Mouse (Mus musculus) hindbrain, embryonic 13.5 days (tissue): ENCODE data around the gene Ankdd1a. TPM values are rescaled to one million over a fixed set of nuclear protein-coding genes. Genes with fewer than 3 reads are reported as not detected.

Experiments used
- ATAC-seq: fragments of 200-750 bp; cut with Nextera tagmentation; 2 replicates; pipeline ENCODE4 v1.8.0; 2017; ENCODE audit warnings: moderate TSS enrichment; ENCODE audit not compliant: low FRiP score
- H3K27ac ChIP-seq: fragments of 300-500 bp; sonication (generic); 2 replicates; pipeline ENCODE4 v1.5.1; 2015; ENCODE audit warnings: inconsistent platforms, mild to moderate bottlenecking, moderate library complexity
- H3K27me3 ChIP-seq: fragments of 300-500 bp; sonication (generic); 2 replicates; pipeline ENCODE4 v1.6.1; 2015; ENCODE audit warnings: mild to moderate bottlenecking, inconsistent platforms
- H3K36me3 ChIP-seq: fragments of 300-500 bp; sonication (generic); 2 replicates; pipeline ENCODE4 v1.6.1; 2015; ENCODE audit warnings: mild to moderate bottlenecking, inconsistent platforms
- H3K4me1 ChIP-seq: fragments of 300-500 bp; sonication (generic); replicated peaks from 2 replicates; pipeline ENCODE4 v1.6.1; 2015; ENCODE audit warnings: inconsistent platforms
- H3K4me2 ChIP-seq: fragments of 300-500 bp; sonication (generic); 2 replicates; pipeline ENCODE4 v1.6.1; 2015; ENCODE audit warnings: inconsistent platforms, mild to moderate bottlenecking, moderate library complexity
- H3K4me3 ChIP-seq: fragments of 300-500 bp; sonication (generic); 2 replicates; pipeline ENCODE4 v1.5.1; 2015; ENCODE audit warnings: mild to moderate bottlenecking, inconsistent platforms
- H3K9ac ChIP-seq: fragments of 300-500 bp; sonication (generic); 2 replicates; pipeline ENCODE4 v1.6.1; 2015; ENCODE audit warnings: mild to moderate bottlenecking, inconsistent platforms
- H3K9me3 ChIP-seq: fragments of 300-500 bp; sonication (generic); 2 replicates; pipeline ENCODE4 v1.6.1; 2016; ENCODE audit warnings: inconsistent platforms
- WGBS: fragments of 180-500 bp; shearing (Covaris S2); methylation state at CpG from one replicate; pipeline ENCODE4 v1.1.7; 2015; 5-methylcytosine and 5-hydroxymethylcytosine counted together
- polyA plus RNA-seq: library from polyadenylated mRNA; unstranded; fragments of >200 nt; fragmentation: Nextera tagmentation; extraction: Ambion mirVana; gene quantifications from 2 replicates; pipeline ENCODE4 v1.2.1, GENCODE M21; 2015

The Ankdd1a gene
- polyA plus RNA-seq, 1 experiment from 2014 or later = 0.51 TPM

DNA sequence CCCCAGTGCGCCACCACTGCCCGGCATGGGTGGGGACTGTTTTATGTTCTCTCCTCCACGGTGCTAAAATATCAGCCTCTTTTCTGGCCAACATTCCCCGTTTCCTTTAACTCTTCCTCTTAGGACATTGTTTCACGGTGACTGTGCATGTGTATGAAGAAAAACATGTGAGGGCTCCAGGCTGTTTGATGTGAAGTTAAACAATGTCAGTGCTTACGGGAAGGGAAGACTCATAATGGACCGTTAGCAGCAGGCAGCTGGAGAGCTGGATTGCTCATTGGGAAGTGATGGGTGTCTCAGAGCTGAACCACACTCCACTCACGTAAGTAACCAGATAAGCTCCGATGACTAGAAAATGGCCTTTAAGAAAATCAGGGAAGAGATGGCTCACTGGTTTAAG is 19.7 kb upstream of the Ankdd1a start:
- H3K4me2 ChIP-seq = no peak overlapping the region
- H3K36me3 ChIP-seq = no peaks in the 10 kb centered on the region
- H3K4me3 ChIP-seq = no peak overlapping the region
- H3K27ac ChIP-seq = no peak overlapping the region
- H3K4me1 ChIP-seq = peaks cover 5% of the 10 kb centered on the region; the same call in 1 of the 2 replicates
- H3K9ac ChIP-seq = no peak overlapping the region
- H3K27me3 ChIP-seq = no peaks in the 10 kb centered on the region
- H3K9me3 ChIP-seq = no peaks in the 10 kb centered on the region
- ATAC-seq = no peak
- WGBS = 87% methylated on average over 9 of the region's 9 CpGs

DNA sequence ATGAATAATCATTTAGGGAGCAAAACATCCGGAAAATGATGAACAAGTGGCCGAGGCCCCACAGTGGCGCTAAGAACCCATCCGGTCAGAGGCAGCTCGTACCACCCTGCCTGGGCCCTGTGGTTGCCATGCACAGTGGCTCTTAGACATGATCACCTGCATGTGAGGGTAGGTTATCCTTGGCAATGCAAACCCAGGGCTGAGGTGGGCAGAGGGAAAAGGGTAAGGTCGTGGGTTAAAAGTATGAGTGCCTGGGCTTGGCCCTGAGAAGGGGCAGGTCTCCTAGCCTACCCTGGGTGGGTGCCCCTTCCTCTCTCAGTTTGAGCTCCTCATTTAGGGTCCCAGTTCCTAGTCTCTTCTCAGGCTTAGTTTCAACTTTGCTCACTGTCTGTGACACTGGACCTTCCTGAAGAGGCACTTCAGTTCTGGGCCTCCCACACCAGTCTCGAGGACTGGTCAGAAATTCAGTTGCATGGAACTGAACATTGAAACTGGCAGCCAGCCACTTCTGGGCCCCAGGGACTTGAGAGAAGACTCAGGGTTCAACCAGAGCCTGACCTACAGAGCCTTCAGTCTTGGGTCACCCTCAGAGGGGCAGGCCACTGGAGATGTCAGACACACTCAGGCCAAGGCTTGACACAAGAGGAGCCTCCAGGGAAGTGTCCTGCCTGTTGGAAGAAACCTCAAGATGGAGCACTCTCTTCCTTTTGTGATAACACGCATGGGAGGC is 18.1 kb upstream of the Ankdd1a start:
- no peak for ATAC-seq
- no peaks in the 10 kb centered on the region for H3K27me3 ChIP-seq
- H3K4me1 ChIP-seq = peaks cover 5% of the 10 kb centered on the region; the same call in 1 of the 2 replicates
- H3K4me2 ChIP-seq = no peak overlapping the region
- H3K36me3 ChIP-seq = no peaks in the 10 kb centered on the region
- H3K9ac ChIP-seq = no peak overlapping the region
- no peaks in the 10 kb centered on the region for H3K9me3 ChIP-seq
- no peak overlapping the region for H3K27ac ChIP-seq
- WGBS = 88% methylated on average over 8 of the region's 8 CpGs
- no peak overlapping the region for H3K4me3 ChIP-seq

DNA sequence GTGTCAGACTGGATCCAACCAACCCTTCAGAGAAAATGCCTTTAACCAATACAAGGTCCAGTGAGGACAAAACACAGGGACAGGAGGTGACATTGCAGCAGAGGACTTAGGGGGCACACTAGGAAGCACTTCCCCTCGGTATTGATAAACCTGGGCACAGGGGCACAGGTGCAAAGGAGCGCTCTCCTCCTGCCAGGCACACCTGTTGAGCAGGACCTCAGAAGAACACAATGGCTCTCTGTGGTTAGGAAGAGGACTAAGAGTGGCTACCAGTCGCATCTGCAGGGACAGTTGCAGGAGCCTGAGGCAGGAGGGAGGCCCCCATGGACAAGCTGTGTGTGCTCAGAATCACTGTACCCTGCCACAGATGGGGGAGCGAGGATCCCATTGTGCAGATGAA is 16.5 kb upstream of the Ankdd1a start:
- H3K4me1 ChIP-seq = 0 out of 2 replicates have a peak, but pooled peaks cover under 1% of the 10 kb centered on the region
- H3K27ac ChIP-seq = no peak overlapping the region
- H3K4me2 ChIP-seq = no peak overlapping the region
- H3K36me3 ChIP-seq = no peaks in the 10 kb centered on the region
- no peak for ATAC-seq
- H3K27me3 ChIP-seq = no peaks in the 10 kb centered on the region
- WGBS = 86% methylated on average over 4 of the region's 4 CpGs
- no peak overlapping the region for H3K4me3 ChIP-seq
- no peaks in the 10 kb centered on the region for H3K9me3 ChIP-seq
- no peak overlapping the region for H3K9ac ChIP-seq

DNA sequence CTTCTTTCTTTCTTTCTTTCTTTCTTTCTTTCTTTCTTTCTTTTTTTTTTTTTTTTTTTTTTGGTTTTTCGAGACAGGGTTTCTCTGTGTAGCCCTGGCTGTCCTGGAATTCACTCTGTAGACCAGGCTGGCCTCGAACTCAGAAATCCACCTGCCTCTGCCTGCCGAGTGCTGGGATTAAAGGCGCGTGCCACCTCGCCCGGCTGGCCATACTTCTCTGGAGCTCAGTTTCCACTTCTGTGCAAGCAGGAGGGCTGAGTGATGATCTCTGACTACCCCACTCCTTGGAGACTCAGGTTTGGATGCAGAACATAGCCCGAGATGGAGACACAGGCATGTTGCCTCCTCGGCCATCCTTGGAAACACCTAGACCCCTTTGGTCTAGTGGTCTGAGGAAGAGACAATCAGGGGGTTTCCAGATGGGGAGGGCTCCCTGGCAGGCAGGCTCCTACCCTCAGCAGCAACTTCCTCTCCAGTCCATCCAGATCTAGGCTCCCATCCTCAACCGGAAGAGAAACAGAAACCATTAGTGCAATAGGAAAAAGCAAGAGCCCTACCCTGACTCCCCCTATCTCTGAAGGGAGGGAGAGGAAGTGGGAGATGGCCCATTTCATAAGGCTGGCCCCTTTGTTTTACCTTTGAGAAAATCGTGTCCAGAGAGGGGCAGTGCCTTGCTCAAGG is 15.9 kb upstream of the Ankdd1a start:
- ATAC-seq = no peak
- Histone ChIP-seq H3K4me1 (no peaks in the 10 kb centered on the region), H3K4me3 (no peak overlapping the region), H3K9ac (no peak overlapping the region), H3K27me3 (no peaks in the 10 kb centered on the region), H3K27ac (no peak overlapping the region), H3K4me2 (no peak overlapping the region), H3K9me3 (no peaks in the 10 kb centered on the region), H3K36me3 (no peaks in the 10 kb centered on the region)
- 88% methylated on average over 11 of the region's 11 CpGs for WGBS

DNA sequence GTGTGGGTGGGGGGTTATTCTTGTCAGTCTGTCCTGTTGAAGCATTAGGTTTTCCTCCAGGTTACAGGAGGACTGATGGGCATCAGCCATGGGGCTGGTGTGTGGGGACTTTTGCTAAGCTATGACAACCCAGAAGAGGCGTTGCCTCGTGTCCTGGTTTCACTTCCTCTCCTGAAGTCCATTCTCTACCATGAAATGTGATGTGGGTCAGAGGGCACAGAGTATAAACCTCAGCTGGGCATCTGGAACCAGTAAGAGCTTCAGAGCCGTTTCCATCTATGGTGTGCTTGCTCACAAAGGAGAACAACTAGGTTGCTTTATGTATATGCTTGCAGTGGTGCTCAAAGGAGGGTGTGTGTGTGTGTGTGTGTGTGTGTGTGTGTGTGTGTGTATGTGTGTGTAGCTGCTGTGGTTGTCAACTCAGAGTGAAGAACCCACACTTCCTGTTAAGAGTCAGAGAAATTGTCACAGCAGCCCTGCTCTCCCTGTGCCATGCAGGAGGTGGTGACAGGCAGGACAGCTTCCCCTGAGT is 15.3 kb upstream of the Ankdd1a start:
- H3K27ac ChIP-seq = no peak overlapping the region
- no peaks in the 10 kb centered on the region for H3K36me3 ChIP-seq
- H3K4me1 ChIP-seq = no peaks in the 10 kb centered on the region
- ATAC-seq = no peak
- 82% methylated on average over 3 of the region's 3 CpGs for WGBS
- H3K9me3 ChIP-seq = no peaks in the 10 kb centered on the region
- no peaks in the 10 kb centered on the region for H3K27me3 ChIP-seq
- no peak overlapping the region for H3K4me3 ChIP-seq
- no peak overlapping the region for H3K4me2 ChIP-seq
- H3K9ac ChIP-seq = no peak overlapping the region

DNA sequence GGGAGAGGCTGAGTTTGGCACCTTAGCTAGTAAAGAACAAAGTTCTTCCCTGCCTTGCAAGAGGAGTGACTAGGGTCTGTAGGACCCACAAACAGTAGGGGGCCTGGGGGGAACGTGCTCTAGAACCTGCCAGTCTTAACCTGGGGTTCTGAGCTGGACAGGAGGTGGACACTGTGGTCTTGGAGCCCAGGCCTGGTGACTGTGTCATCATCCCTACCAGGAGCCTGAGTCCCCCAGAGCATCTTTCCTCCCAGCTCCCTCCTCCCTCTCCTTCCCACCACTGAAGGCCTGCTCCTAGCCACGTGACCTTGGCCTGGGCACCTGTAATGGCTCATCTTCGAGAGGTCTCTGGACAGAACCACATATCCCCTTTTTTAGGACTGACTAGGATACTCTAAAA is 14.1 kb upstream of the Ankdd1a start:
- ATAC-seq = no peak
- Histone ChIP-seq H3K9me3 (no peaks in the 10 kb centered on the region), H3K4me2 (no peak overlapping the region), H3K4me1 (no peaks in the 10 kb centered on the region), H3K27me3 (no peaks in the 10 kb centered on the region), H3K9ac (no peak overlapping the region), H3K4me3 (no peak overlapping the region), H3K36me3 (no peaks in the 10 kb centered on the region), H3K27ac (no peak overlapping the region)
- WGBS = 78% methylated on average over 3 of the region's 3 CpGs

DNA sequence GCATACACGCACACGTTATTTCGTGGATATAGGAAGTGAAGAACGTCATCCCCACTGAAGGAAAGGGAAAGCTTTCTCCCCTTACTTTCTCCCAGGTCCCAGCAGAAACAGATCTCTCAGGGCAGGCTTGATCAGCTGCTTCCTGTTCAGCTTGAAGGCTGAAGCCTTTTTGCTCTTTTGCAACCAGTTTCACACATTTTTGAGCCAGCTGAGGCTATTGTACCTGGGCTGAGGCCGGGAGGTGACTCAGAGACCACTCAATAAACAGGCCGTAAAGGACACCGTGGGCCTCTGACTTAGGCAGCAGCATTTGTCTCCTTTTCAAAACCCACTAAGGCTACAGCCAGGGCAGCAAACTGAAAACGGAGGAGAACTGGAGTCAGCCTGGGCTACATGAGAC is 13.0 kb upstream of the Ankdd1a start:
- Histone ChIP-seq H3K9me3 (no peaks in the 10 kb centered on the region), H3K4me1 (no peaks in the 10 kb centered on the region), H3K27ac (no peak overlapping the region), H3K9ac (no peak overlapping the region), H3K27me3 (no peaks in the 10 kb centered on the region), H3K4me3 (no peak overlapping the region), H3K36me3 (no peaks in the 10 kb centered on the region), H3K4me2 (no peak overlapping the region)
- 83% methylated on average over 8 of the region's 8 CpGs for WGBS
- no peak for ATAC-seq

DNA sequence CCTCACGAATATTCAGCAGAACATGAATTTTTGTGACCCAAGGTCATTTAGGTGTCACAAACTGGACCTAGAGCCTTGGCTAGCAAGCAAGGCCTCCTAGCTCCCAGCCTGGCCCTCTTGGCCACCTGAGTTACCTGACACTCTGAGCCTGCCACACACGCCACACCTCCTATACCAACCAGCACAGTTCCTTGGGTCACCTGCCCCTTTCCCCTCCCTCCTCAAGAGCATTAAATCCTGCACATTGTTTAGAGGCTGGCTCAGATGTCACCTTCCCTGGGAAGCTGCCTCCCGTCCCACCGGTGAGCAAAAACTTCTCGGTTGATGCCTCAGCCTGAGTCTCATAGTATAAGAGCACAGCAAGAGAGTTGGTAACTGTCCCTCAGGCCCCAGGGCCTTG is 11.3 kb upstream of the Ankdd1a start:
- Histone ChIP-seq H3K4me2 (no peak overlapping the region), H3K9ac (no peak overlapping the region), H3K4me1 (no peaks in the 10 kb centered on the region), H3K27me3 (no peaks in the 10 kb centered on the region), H3K36me3 (no peaks in the 10 kb centered on the region), H3K4me3 (no peak overlapping the region), H3K9me3 (no peaks in the 10 kb centered on the region), H3K27ac (no peak overlapping the region)
- 89% methylated on average over 5 of the region's 5 CpGs for WGBS
- ATAC-seq = no peak

DNA sequence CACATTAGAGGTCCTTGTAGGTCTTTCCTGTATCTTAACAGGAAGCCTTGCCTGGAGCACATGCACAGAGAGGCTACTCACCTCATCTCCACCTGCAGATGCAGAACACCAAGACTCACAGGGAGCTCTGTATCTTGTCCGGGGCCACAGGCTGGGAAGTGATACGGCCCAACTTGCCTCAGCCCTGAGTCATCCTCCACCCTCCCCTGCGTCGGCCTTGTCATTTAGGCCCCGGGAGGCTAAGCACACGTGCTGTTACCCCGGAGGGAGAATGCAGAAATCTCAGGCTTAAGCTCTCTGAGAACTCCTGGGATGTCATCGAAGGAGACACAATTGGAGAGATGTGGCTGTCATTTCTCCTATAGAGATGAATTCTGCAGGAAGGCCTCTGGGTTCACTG is 9.7 kb upstream of the Ankdd1a start:
- Histone ChIP-seq H3K4me2 (no peak overlapping the region), H3K9me3 (no peaks in the 10 kb centered on the region), H3K4me3 (no peak overlapping the region), H3K27me3 (no peaks in the 10 kb centered on the region), H3K9ac (no peak overlapping the region), H3K27ac (no peak overlapping the region), H3K36me3 (no peaks in the 10 kb centered on the region), H3K4me1 (no peaks in the 10 kb centered on the region)
- no peak for ATAC-seq
- 61% methylated on average over 8 of the region's 8 CpGs for WGBS

DNA sequence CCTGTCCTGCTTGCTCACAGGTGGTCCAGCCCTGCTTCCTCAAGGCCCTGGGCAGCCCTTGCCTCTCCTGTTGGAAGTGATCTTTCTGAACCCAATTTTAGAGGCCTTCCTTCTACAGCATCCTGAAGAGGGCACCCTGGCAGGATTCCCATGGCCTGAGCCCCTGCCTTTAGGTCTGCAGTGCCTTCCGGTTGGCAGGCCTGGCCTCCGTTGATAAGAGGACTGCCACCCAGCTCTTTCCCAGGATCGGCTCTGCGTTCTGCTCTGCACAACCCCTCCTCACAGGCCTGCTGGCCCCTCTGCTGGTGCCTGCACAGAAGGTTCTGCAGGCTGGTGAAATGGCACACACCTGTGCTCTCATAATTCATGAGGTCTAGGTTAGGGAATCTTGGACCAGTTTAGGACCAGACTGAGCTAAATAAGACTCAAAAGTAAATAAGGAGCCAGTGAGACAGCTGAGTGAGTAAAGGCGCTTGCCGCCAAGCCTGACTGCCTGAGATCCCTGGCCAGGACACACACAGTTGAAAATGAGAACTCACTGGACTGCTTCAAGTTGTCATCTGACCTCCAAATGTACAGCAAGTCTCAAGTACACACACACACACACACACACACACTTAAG is 8.5 kb upstream of the Ankdd1a start:
- no peak overlapping the region for H3K4me2 ChIP-seq
- H3K4me1 ChIP-seq = peaks cover 3% of the 10 kb centered on the region; the same call in 1 of the 2 replicates
- no peak overlapping the region for H3K4me3 ChIP-seq
- H3K36me3 ChIP-seq = no peaks in the 10 kb centered on the region
- no peak overlapping the region for H3K27ac ChIP-seq
- no peaks in the 10 kb centered on the region for H3K27me3 ChIP-seq
- no peak for ATAC-seq
- H3K9ac ChIP-seq = peak overlapping the region; percentile 49; the same call in 1 of the 2 replicates
- H3K9me3 ChIP-seq = no peaks in the 10 kb centered on the region
- WGBS = 83% methylated on average over 6 of the region's 6 CpGs

DNA sequence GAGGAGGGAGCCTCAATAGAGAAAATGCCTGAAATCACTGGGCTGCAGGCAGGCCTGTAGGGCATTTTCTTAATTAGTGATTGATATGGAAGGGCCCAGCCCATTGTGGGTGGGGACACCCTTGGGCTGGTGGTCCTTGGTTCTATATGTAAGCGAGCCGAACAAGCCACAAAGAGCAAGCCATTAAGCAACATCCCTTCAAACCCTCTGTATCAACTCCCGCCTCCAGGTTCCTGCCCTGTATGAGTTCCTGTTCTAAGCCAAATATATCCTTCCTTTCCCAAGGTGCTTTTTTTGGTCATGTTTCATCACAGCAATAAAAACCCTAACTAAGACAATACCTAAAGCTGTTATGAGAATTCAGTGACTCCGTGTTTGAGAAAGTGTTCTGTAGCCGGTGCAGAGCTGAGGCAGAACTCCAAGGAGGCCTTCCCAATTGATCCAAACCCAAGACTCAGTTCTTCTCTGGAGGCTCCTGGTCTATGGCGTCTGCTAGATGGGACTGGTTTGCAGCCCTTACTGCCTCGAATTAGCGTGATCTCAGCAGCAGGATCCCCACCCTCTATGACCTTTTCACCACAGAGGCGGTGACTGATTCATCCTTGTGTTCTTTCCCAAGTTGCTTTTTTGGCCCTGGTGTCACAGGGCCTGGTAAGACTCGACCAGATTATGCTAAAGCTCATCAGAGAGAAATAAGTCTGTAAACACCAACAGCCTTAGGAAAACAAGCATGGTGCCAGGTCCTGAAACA is 5.6 kb upstream of the Ankdd1a start:
- no peaks in the 10 kb centered on the region for H3K27me3 ChIP-seq
- ATAC-seq = no peak
- no peaks in the 10 kb centered on the region for H3K9me3 ChIP-seq
- no peaks in the 10 kb centered on the region for H3K36me3 ChIP-seq
- no peak overlapping the region for H3K27ac ChIP-seq
- H3K4me1 ChIP-seq = peaks cover 11% of the 10 kb centered on the region; the same call in 1 of the 2 replicates
- no peak overlapping the region for H3K4me3 ChIP-seq
- H3K4me2 ChIP-seq = no peak overlapping the region
- no peak overlapping the region for H3K9ac ChIP-seq
- WGBS = 82% methylated on average over 10 of the region's 10 CpGs
